Mouse (Mus musculus): ENCODE measurements at regions not wholly inside any gene's neighbourhood (a gene's known extent, or its start where the extent isn't known, plus 50 kb on each side); places are given as distances from the start of the nearest gene placed in this dataset.

DNA sequence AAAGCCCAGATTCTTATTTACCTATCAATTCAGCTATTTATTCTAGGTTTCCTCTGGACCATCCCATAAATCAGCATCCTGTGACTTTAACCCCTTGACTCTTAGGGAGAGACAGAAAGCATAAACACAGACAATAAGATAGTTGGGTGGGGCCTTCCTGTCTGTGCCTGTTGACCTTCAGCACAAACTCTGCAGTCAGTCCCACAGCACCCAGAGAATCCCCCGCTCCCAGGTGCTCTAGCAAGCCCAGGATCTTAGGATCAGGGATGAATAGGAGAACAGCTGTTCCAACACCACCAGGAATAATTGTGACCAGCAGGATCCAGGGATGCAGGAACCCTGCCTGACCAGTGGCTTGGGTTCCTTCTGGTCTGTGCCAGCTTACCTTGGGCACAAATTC, 107.8 kb downstream of the Basp1 start:
- H3K9me3 ChIP-seq (ENCODE audit: control insufficient read depth, low read length) = no peaks in the 10 kb centered on the region
- no peaks in the 10 kb centered on the region for H3K27me3 ChIP-seq (ENCODE audit: control insufficient read depth, insufficient read depth, low read length)
- no peak for ATAC-seq (ENCODE audit: insufficient number of reproducible peaks, insufficient read depth, low FRiP score, low read depth)
- H3K4me3 ChIP-seq (ENCODE audit: control insufficient read depth in 1 of 2, insufficient read depth in 1 of 2, low read depth in 1 of 2, low read length in 2 of 2) = no peak overlapping the region
- H3K9ac ChIP-seq (ENCODE audit: low read length) = no peak overlapping the region
- no peak overlapping the region for H3K27ac ChIP-seq (replicated peaks in 1 of 2; ENCODE audit: control insufficient read depth in 1 of 2, insufficient read depth in 1 of 2, low read depth in 2 of 2, low read length in 2 of 2)
- WGBS = 80% methylated on average over 1 of the region's 1 CpGs
- H3K4me1 ChIP-seq (ENCODE audit: control insufficient read depth in 2 of 2, insufficient read depth in 2 of 2, low read length in 2 of 2) = peaks cover 0 to 3% of the 10 kb centered on the region in 2 experiments; a peak in 1 of 4 replicates
- H3K36me3 ChIP-seq (ENCODE audit: control insufficient read depth, insufficient read depth, low read length) = no peaks in the 10 kb centered on the region
- no peak overlapping the region for H3K4me2 ChIP-seq (ENCODE audit: low read length)

DNA sequence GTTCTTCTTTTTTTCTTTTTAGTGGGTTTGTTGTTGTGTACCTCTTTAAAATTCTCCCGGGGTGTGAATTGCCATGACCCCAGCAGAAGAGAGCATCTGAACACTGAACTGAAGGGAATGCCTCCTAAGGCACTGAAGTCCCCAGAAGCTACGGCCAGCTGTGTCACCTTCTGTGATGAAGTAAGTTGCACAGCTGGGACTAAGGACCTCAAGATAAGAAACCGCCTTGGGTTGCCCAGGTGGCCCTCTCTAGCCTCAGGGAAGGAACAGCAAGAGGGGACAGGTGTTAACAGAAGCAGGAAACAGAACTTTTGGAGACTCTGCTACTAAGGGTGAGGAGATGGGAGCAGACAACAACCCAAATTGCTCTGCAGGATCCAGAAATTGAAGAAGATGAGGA, 110.2 kb downstream of the Basp1 start:
- Histone ChIP-seq H3K27ac (replicated peaks in 1 of 2; ENCODE audit: control insufficient read depth in 1 of 2, insufficient read depth in 1 of 2, low read depth in 2 of 2, low read length in 2 of 2) (no peak overlapping the region), H3K4me2 (ENCODE audit: low read length) (no peak overlapping the region), H3K4me3 (ENCODE audit: control insufficient read depth in 1 of 2, insufficient read depth in 1 of 2, low read depth in 1 of 2, low read length in 2 of 2) (no peak overlapping the region), H3K36me3 (ENCODE audit: control insufficient read depth, insufficient read depth, low read length) (no peaks in the 10 kb centered on the region), H3K27me3 (ENCODE audit: control insufficient read depth, insufficient read depth, low read length) (no peaks in the 10 kb centered on the region), H3K9ac (ENCODE audit: low read length) (no peak overlapping the region), H3K9me3 (ENCODE audit: control insufficient read depth, low read length) (no peaks in the 10 kb centered on the region), H3K4me1 (ENCODE audit: control insufficient read depth in 2 of 2, insufficient read depth in 2 of 2, low read length in 2 of 2) (peaks cover 0 to 3% of the 10 kb centered on the region in 2 experiments; a peak in 1 of 4 replicates)
- 58% methylated on average over 3 of the region's 3 CpGs for WGBS
- no peak for ATAC-seq (ENCODE audit: insufficient number of reproducible peaks, insufficient read depth, low FRiP score, low read depth)

DNA sequence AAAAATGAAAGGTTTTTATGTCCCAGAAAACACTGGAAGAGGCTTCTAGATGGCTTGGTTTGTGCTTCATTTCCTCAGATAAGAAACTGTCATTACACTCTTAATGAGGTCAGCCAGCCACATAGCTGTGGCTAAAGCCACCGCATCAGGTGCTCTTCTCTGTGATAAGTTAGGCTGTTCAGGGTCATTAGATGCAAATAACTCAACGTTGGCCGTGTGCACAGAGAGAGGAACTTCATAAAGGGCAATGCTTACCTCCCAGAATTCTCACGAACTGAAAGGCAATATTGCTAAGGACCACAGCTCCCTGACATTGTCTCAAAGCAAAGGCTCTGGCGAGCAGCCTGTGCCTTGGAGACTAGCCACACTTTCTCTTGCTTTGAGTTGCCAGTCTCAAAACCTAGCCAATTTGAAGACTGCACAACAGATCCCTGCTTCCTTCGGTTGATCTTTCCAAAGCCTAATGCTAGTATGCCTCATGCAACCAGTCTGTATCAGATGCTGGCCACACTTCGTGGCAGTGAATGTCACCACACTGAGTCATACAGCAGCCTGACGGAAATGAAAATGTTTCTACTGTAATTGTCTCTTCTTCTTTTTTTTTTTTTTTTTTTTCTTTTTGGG, 110.8 kb downstream of the Basp1 start:
- H3K4me2 ChIP-seq (ENCODE audit: low read length) = no peak overlapping the region
- H3K36me3 ChIP-seq (ENCODE audit: control insufficient read depth, insufficient read depth, low read length) = no peaks in the 10 kb centered on the region
- H3K9ac ChIP-seq (ENCODE audit: low read length) = no peak overlapping the region
- H3K4me1 ChIP-seq (ENCODE audit: control insufficient read depth in 2 of 2, insufficient read depth in 2 of 2, low read length in 2 of 2) = peaks cover 0 to 3% of the 10 kb centered on the region in 2 experiments; a peak in 1 of 4 replicates
- H3K27ac ChIP-seq (replicated peaks in 1 of 2; ENCODE audit: control insufficient read depth in 1 of 2, insufficient read depth in 1 of 2, low read depth in 2 of 2, low read length in 2 of 2) = no peak overlapping the region
- WGBS = 41% methylated on average over 8 of the region's 8 CpGs
- ATAC-seq (ENCODE audit: insufficient number of reproducible peaks, insufficient read depth, low FRiP score, low read depth) = no peak
- no peak overlapping the region for H3K4me3 ChIP-seq (ENCODE audit: control insufficient read depth in 1 of 2, insufficient read depth in 1 of 2, low read depth in 1 of 2, low read length in 2 of 2)
- no peaks in the 10 kb centered on the region for H3K9me3 ChIP-seq (ENCODE audit: control insufficient read depth, low read length)
- H3K27me3 ChIP-seq (ENCODE audit: control insufficient read depth, insufficient read depth, low read length) = no peaks in the 10 kb centered on the region

DNA sequence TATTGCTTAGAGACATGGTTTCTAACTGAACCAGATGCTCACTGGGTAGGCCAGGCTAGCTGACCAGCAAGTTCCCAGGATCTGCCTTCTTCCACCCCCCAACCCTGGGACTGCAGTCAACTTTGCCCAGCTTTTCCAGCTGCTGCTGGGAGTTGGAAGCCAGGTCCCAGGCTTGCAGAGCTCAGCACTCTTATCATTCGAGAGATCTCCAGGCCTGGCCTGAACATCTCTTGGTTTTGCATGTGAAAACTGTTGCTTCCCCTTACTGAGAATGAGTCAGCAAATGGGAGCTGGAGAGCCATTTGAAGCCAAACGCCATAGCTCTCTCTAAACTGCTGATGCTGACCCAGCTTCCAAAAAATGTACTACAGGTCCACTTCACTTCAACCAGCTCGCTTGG, 111.8 kb downstream of the Basp1 start:
- H3K9ac ChIP-seq (ENCODE audit: low read length) = no peak overlapping the region
- no peak overlapping the region for H3K4me3 ChIP-seq (ENCODE audit: control insufficient read depth in 1 of 2, insufficient read depth in 1 of 2, low read depth in 1 of 2, low read length in 2 of 2)
- H3K9me3 ChIP-seq (ENCODE audit: control insufficient read depth, low read length) = no peaks in the 10 kb centered on the region
- 44% methylated on average over 3 of the region's 3 CpGs for WGBS
- no peak for ATAC-seq (ENCODE audit: insufficient number of reproducible peaks, insufficient read depth, low FRiP score, low read depth)
- no peak overlapping the region for H3K4me2 ChIP-seq (ENCODE audit: low read length)
- no peak overlapping the region for H3K27ac ChIP-seq (replicated peaks in 1 of 2; ENCODE audit: control insufficient read depth in 1 of 2, insufficient read depth in 1 of 2, low read depth in 2 of 2, low read length in 2 of 2)
- H3K4me1 ChIP-seq (ENCODE audit: control insufficient read depth in 2 of 2, insufficient read depth in 2 of 2, low read length in 2 of 2) = peaks cover 0 to 3% of the 10 kb centered on the region in 2 experiments; a peak in 1 of 4 replicates
- H3K27me3 ChIP-seq (ENCODE audit: control insufficient read depth, insufficient read depth, low read length) = no peaks in the 10 kb centered on the region
- H3K36me3 ChIP-seq (ENCODE audit: control insufficient read depth, insufficient read depth, low read length) = no peaks in the 10 kb centered on the region

DNA sequence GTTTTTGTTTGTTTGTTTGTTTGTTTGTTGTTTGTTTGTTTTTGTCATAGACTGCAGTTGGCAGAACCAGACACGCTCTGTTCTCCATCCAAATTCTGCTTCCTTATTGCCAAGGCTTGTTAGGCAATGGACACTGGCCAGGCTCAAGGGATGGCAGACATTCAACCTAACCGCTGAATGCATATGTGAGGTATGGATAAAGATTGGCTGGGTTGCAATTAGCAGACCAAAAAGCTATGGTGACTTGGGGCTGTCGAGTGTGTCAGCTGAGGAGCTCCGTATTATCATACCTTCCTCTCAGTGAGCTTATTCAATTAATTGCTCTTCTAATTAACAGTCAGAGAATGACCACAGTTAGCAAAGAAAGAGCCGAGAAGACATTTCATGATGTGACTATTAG, 116.3 kb downstream of the Basp1 start:
- Histone ChIP-seq H3K36me3 (ENCODE audit: control insufficient read depth, insufficient read depth, low read length) (no peaks in the 10 kb centered on the region), H3K27me3 (ENCODE audit: control insufficient read depth, insufficient read depth, low read length) (no peaks in the 10 kb centered on the region), H3K9me3 (ENCODE audit: control insufficient read depth, low read length) (no peaks in the 10 kb centered on the region), H3K4me2 (ENCODE audit: low read length) (no peak overlapping the region), H3K27ac (replicated peaks in 1 of 2; ENCODE audit: control insufficient read depth in 1 of 2, insufficient read depth in 1 of 2, low read depth in 2 of 2, low read length in 2 of 2) (no peak overlapping the region), H3K4me3 (ENCODE audit: control insufficient read depth in 1 of 2, insufficient read depth in 1 of 2, low read depth in 1 of 2, low read length in 2 of 2) (no peak overlapping the region), H3K4me1 (ENCODE audit: control insufficient read depth in 2 of 2, insufficient read depth in 2 of 2, low read length in 2 of 2) (no peaks in the 10 kb centered on the region), H3K9ac (ENCODE audit: low read length) (no peak overlapping the region)
- ATAC-seq (ENCODE audit: insufficient number of reproducible peaks, insufficient read depth, low FRiP score, low read depth) = no peak
- 76% methylated on average over 5 of the region's 5 CpGs for WGBS

DNA sequence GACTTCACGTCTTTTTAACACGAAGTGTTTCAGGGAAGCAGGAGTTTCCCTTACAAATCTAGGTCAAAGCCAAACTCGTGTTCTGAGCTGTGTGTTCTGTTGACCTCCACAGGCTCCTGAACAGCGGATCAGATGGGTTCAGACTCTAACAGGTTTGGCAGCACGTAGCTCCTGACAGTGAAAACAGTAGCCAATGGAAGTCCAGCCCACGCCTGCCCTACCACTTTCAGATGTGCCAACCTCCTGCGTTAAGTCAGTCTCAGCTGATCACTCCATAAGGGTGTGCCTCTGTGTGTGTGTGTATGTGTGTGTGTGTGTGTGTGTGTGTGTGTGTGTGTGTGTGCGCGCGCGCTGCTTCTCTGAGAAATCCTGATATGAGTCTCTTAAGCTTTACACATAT, 116.8 kb downstream of the Basp1 start:
- no peak for ATAC-seq (ENCODE audit: insufficient number of reproducible peaks, insufficient read depth, low FRiP score, low read depth)
- Histone ChIP-seq H3K27me3 (ENCODE audit: control insufficient read depth, insufficient read depth, low read length) (no peaks in the 10 kb centered on the region), H3K9ac (ENCODE audit: low read length) (no peak overlapping the region), H3K36me3 (ENCODE audit: control insufficient read depth, insufficient read depth, low read length) (no peaks in the 10 kb centered on the region), H3K4me1 (ENCODE audit: control insufficient read depth in 2 of 2, insufficient read depth in 2 of 2, low read length in 2 of 2) (no peaks in the 10 kb centered on the region), H3K9me3 (ENCODE audit: control insufficient read depth, low read length) (no peaks in the 10 kb centered on the region), H3K4me3 (ENCODE audit: control insufficient read depth in 1 of 2, insufficient read depth in 1 of 2, low read depth in 1 of 2, low read length in 2 of 2) (no peak overlapping the region), H3K27ac (replicated peaks in 1 of 2; ENCODE audit: control insufficient read depth in 1 of 2, insufficient read depth in 1 of 2, low read depth in 2 of 2, low read length in 2 of 2) (no peak overlapping the region), H3K4me2 (ENCODE audit: low read length) (no peak overlapping the region)
- 84% methylated on average over 11 of the region's 11 CpGs for WGBS

DNA sequence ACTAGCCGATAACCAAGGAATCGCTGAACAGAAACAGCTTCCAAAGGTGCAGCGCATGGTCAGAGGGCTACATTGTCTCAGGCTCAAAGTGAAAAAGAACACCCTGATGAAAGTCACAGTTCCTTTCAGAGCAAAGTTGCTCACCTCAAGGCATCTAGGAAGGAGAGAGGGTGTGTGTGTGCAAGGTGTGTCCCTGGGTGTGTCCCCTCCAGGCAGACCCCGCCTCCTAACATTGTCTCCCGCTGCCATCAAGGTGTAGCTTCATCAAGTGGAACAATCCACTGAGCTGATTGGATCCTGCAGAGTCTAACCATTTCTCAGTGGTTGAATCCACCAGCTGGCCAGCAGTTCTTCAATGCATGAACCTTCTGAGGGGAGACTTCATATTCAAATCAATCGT, 117.8 kb downstream of the Basp1 start:
- no peak overlapping the region for H3K27ac ChIP-seq (replicated peaks in 1 of 2; ENCODE audit: control insufficient read depth in 1 of 2, insufficient read depth in 1 of 2, low read depth in 2 of 2, low read length in 2 of 2)
- 88% methylated on average over 6 of the region's 6 CpGs for WGBS
- no peak for ATAC-seq (ENCODE audit: insufficient number of reproducible peaks, insufficient read depth, low FRiP score, low read depth)

DNA sequence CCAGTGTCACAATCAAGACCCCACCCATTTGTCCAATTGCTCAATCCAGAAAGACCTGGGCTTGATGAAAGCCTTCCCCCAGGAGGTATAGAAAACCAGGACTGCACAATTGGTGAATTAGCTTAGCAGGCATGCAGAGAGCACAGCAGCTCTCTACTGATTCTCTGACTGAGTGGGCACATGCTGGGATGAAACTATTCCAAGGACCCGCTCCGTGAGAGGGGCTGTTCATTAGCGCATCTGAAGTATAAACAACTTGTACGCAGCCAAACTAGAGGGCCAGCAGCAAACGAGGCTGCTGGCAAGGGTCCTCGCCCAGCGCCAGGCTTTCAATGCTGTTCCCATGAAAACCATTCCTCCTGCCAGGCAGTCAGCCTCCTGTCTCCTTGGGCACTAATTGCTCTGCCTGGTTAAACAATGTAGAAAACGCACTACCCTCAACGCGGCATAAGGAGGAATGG, 122.3 kb downstream of the Basp1 start:
- WGBS = 74% methylated on average over 10 of the region's 10 CpGs
- no peaks in the 10 kb centered on the region for H3K4me1 ChIP-seq (ENCODE audit: control insufficient read depth in 2 of 2, insufficient read depth in 2 of 2, low read length in 2 of 2)
- no peak overlapping the region for H3K4me2 ChIP-seq (ENCODE audit: low read length)

More for the DNA sequence above, 117.8 kb downstream of the Basp1 start:
- H3K9me3 ChIP-seq (ENCODE audit: control insufficient read depth, low read length) = no peaks in the 10 kb centered on the region
- H3K27me3 ChIP-seq (ENCODE audit: control insufficient read depth, insufficient read depth, low read length) = no peaks in the 10 kb centered on the region
- H3K9ac ChIP-seq (ENCODE audit: low read length) = no peak overlapping the region
- H3K4me1 ChIP-seq (ENCODE audit: control insufficient read depth in 2 of 2, insufficient read depth in 2 of 2, low read length in 2 of 2) = no peaks in the 10 kb centered on the region
- H3K4me2 ChIP-seq (ENCODE audit: low read length) = no peak overlapping the region
- no peaks in the 10 kb centered on the region for H3K36me3 ChIP-seq (ENCODE audit: control insufficient read depth, insufficient read depth, low read length)
- H3K4me3 ChIP-seq (ENCODE audit: control insufficient read depth in 1 of 2, insufficient read depth in 1 of 2, low read depth in 1 of 2, low read length in 2 of 2) = no peak overlapping the region

More for the DNA sequence above, 122.3 kb downstream of the Basp1 start:
- Histone ChIP-seq H3K4me3 (ENCODE audit: control insufficient read depth in 1 of 2, insufficient read depth in 1 of 2, low read depth in 1 of 2, low read length in 2 of 2) (no peak overlapping the region), H3K27ac (replicated peaks in 1 of 2; ENCODE audit: control insufficient read depth in 1 of 2, insufficient read depth in 1 of 2, low read depth in 2 of 2, low read length in 2 of 2) (no peak overlapping the region), H3K9me3 (ENCODE audit: control insufficient read depth, low read length) (no peaks in the 10 kb centered on the region), H3K36me3 (ENCODE audit: control insufficient read depth, insufficient read depth, low read length) (no peaks in the 10 kb centered on the region), H3K9ac (ENCODE audit: low read length) (no peak overlapping the region), H3K27me3 (ENCODE audit: control insufficient read depth, insufficient read depth, low read length) (no peaks in the 10 kb centered on the region)
- no peak for ATAC-seq (ENCODE audit: insufficient number of reproducible peaks, insufficient read depth, low FRiP score, low read depth)
